Mouse (Mus musculus) lung, adult 2 months (tissue): ENCODE results near the gene Pop5. TPM values are rescaled to one million over a fixed set of nuclear protein-coding genes. Genes with fewer than 3 reads are reported as not detected.

Experiments used
- DNase-seq: peaks from one replicate; pipeline ENCODE4 v3.0.0; 2022
- H3K4me1 ChIP-seq: fragments of 200-500 bp; 2 replicates; pipeline ENCODE4 v1.6.1; 2011; ENCODE audit warnings: low read length; ENCODE audit not compliant: control insufficient read depth, insufficient read depth
- H3K4me3 ChIP-seq: fragments of 200-500 bp; replicated peaks from 2 replicates; pipeline ENCODE3; 2011; ENCODE audit warnings: low read depth, mild to moderate bottlenecking, control low read depth, low read length; ENCODE audit errors: extremely low read depth
- CTCF ChIP-seq: fragments of 200-500 bp; IDR thresholded peaks from 2 replicates; pipeline ENCODE4 v1.5.1; 2011; ENCODE audit warnings: mild to moderate bottlenecking, low read length, control low read depth; ENCODE audit not compliant: insufficient read depth
- POLR2A ChIP-seq: fragments of 200-500 bp; IDR thresholded peaks from 2 replicates; pipeline ENCODE4 v1.6.1; 2011; ENCODE audit warnings: low read depth, mild to moderate bottlenecking, control low read depth, low read length, borderline replicate concordance; ENCODE audit errors: extremely low read depth
- WGBS: fragments of 180-500 bp; shearing (Covaris S2); methylation state at CpG from one replicate; pipeline ENCODE4 v1.1.7; 2018; 5-methylcytosine and 5-hydroxymethylcytosine counted together
- polyA plus RNA-seq: library from polyadenylated mRNA; depleted of rRNA; stranded (reverse); fragments of >200 nt; gene quantifications from 2 replicates; pipeline ENCODE4 v1.2.3, GENCODE M21; 2012; rRNA removed

Pop5 gene
- polyA plus RNA-seq, 1 experiment, result 51.5 TPM

DNA sequence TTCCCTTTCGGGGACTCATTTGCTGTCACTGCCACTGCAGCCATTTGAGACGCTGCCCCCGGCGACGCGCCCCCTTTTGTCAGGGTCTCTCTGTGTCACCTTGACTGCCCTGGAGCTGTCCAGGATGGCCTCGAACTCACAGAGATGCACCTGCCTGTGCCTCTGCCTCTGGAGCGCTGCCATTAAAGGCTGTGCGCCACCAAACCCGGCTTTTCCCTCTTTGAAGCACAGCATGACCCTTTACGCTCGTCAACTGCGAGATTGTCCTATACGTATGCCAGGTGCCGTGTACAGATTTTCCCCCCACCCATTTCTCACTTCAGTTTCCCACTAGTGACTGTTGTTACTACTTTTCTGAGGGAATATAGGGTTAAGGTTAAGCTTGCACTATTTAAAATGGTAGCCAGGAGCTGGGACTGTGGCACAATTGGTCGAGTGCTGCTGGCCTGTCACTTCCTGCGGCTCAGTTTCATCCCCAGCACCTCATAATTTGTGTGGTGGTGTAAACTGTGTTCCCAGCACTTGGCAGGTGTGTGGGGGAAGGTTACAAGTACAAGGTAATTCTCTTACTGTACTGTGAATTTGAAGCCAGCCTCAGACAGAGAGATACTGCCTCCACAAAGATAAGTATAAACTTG is 44.5 kb downstream of the Pop5 start:
- TF ChIP-seq CTCF (no peak), POLR2A (no peak)
- no peak for DNase-seq
- 2% methylated on average over 17 of the region's 17 CpGs for WGBS
- peaks cover 4% of the 10 kb centered on the region for H3K4me1 ChIP-seq
- peak overlapping the region; percentile 89 for H3K4me3 ChIP-seq

DNA sequence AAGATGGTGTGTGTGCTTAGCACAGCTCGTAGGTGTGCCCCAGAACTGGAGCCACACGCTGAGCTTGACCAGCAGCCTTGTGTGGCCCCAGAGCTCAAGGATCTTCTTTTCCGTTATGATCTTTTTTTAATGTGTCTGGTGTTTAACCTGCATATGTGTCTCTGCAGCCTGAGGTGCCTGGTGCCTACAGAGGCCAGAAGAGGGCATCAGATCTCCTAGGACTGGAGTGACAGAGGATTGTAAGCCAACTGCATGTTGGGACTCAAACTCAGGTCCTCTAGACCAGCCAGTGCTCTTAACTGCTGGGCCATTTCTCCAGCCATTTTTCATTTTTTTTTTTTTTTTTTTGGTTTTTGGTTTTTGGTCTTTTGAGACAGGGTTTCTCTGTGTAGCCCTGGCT is 49.1 kb downstream of the Pop5 start:
- Histone ChIP-seq H3K4me3 (no peak overlapping the region), H3K4me1 (peaks cover 4% of the 10 kb centered on the region)
- WGBS, result 87% methylated on average over 3 of the region's 3 CpGs
- TF ChIP-seq POLR2A, result no peak
- peak; percentile 49 for TF ChIP-seq CTCF
- no peak for DNase-seq

DNA sequence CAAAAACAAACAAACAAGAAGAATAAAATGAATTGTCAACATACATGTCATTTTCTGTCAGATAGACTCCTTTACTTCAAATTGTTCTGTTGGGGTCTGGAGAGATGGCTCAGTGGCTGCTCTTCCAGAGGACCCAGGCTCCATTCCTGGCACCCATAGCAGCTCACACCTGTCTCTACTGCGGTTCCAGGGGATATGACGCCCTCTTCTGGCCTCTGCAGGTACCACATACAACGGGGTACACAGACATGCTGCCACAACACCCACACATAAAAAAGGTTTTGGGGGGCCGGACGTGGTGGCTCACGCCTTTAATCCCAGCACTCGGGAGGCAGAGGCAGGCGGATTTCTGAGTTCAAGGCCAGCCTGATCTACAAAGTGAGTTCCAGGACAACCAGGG is 58.5 kb downstream of the Pop5 start:
- WGBS, result 94% methylated on average over 8 of the region's 8 CpGs
- DNase-seq, result no peak
- Histone ChIP-seq H3K4me1 (peaks cover 10% of the 10 kb centered on the region), H3K4me3 (no peak overlapping the region)
- TF ChIP-seq POLR2A, result no peak
- TF ChIP-seq CTCF, result no peak

Other genes with a start within 250 kb of the Pop5 start
- gene Sppl3, start 224.7 kb upstream of the Pop5 start, polyA plus RNA-seq, result 85.1 and 107 TPM in 2 replicates
- not detected in 2 replicates for gene Gm10401, start 137.5 kb upstream of the Pop5 start, polyA plus RNA-seq
- gene Acads, start 116.5 kb upstream of the Pop5 start, polyA plus RNA-seq, result 44.9 and 54.3 TPM in 2 replicates
- 50.0 and 52.8 TPM in 2 replicates for gene Unc119b, start 100.9 kb upstream of the Pop5 start, polyA plus RNA-seq
- 44.1 and 53.8 TPM in 2 replicates for gene Mlec, start 77.7 kb upstream of the Pop5 start, polyA plus RNA-seq
- gene Cabp1, start 41.5 kb upstream of the Pop5 start, polyA plus RNA-seq, result 3.2 and 6.9 TPM in 2 replicates
- 133 and 160 TPM in 2 replicates for gene Rnf10, start 37.1 kb downstream of the Pop5 start, polyA plus RNA-seq
- gene Coq5, start 43.8 kb downstream of the Pop5 start, polyA plus RNA-seq, result 7.7 and 11.5 TPM in 2 replicates
- 314 and 332 TPM in 2 replicates for gene Dynll1, start 65.2 kb downstream of the Pop5 start, polyA plus RNA-seq
- gene Srsf9, start 91.3 kb downstream of the Pop5 start, polyA plus RNA-seq, result 46.0 and 49.0 TPM in 2 replicates
- gene Gatc, start 105.3 kb downstream of the Pop5 start, polyA plus RNA-seq, result 11.3 and 12.0 TPM in 2 replicates
- gene Triap1, start 105.4 kb downstream of the Pop5 start, polyA plus RNA-seq, result 9.2 and 10.8 TPM in 2 replicates
- 2,050 and 2,118 TPM in 2 replicates for gene Cox6a1, start 113.1 kb downstream of the Pop5 start, polyA plus RNA-seq
- gene Msi1, start 193.8 kb downstream of the Pop5 start, polyA plus RNA-seq, result 0.91 and 1.9 TPM in 2 replicates
- gene Pla2g1b, start 230.4 kb downstream of the Pop5 start, polyA plus RNA-seq, result 38.0 and 46.8 TPM in 2 replicates
- gene Sirt4, start 248.9 kb downstream of the Pop5 start, polyA plus RNA-seq, result 36.5 and 38.3 TPM in 2 replicates